Mouse (Mus musculus): ENCODE measurements at regions not wholly inside any gene's neighbourhood (a gene's known extent, or its start where the extent isn't known, plus 50 kb on each side); places are given as distances from the start of the nearest gene placed in this dataset.

- no peak for DNase-seq (ENCODE audit: low spot score)
Measured at GRCm38 (mm10) chr11:24688160-24688782, 610.4 kb downstream of the Bcl11a start.

- DNase-seq (ENCODE audit: low spot score) = peak; percentile 38
Measured at GRCm38 (mm10) chr11:24689807-24690333, 612.0 kb downstream of the Bcl11a start.

- no peak for DNase-seq (ENCODE audit: low spot score)
Measured at GRCm38 (mm10) chr11:24693926-24694325, 616.1 kb downstream of the Bcl11a start.

GRCm38 (mm10) chr11:24695010-24695720 lies 617.3 kb downstream of the Bcl11a start:
- no peak for DNase-seq (ENCODE audit: low spot score)

- DNase-seq (ENCODE audit: low spot score) = no peak
Measured at GRCm38 (mm10) chr11:24696561-24696960, 618.7 kb downstream of the Bcl11a start.

GRCm38 (mm10) chr11:24708790-24709189 lies 630.9 kb downstream of the Bcl11a start:
- DNase-seq (ENCODE audit: low spot score) = no peak

- no peak for DNase-seq (ENCODE audit: low spot score)
Measured at GRCm38 (mm10) chr11:24716539-24717287, 638.9 kb downstream of the Bcl11a start.

- DNase-seq (ENCODE audit: low spot score) = no peak
Measured at GRCm38 (mm10) chr11:24724259-24724937, 646.5 kb downstream of the Bcl11a start.

- DNase-seq (ENCODE audit: low spot score) = no peak
Measured at GRCm38 (mm10) chr11:24726331-24726730, 648.5 kb downstream of the Bcl11a start.

GRCm38 (mm10) chr11:24727404-24727803 lies 649.5 kb downstream of the Bcl11a start:
- DNase-seq (ENCODE audit: low spot score) = no peak

- no peak for DNase-seq (ENCODE audit: low spot score)
Measured at GRCm38 (mm10) chr11:24731431-24731830, 653.6 kb downstream of the Bcl11a start.

- DNase-seq (ENCODE audit: low spot score) = no peak
Measured at GRCm38 (mm10) chr11:24739710-24740255, 661.9 kb downstream of the Bcl11a start.

- DNase-seq (ENCODE audit: low spot score) = no peak
Measured at GRCm38 (mm10) chr11:24740466-24740865, 662.6 kb downstream of the Bcl11a start.

- no peak for DNase-seq (ENCODE audit: low spot score)
Measured at GRCm38 (mm10) chr11:24742561-24742960, 664.7 kb downstream of the Bcl11a start.

GRCm38 (mm10) chr11:24743439-24743838 lies 665.6 kb downstream of the Bcl11a start:
- no peak for DNase-seq (ENCODE audit: low spot score)

- DNase-seq (ENCODE audit: low spot score) = no peak
Measured at GRCm38 (mm10) chr11:24745841-24746240, 668.0 kb downstream of the Bcl11a start.

- no peak for DNase-seq (ENCODE audit: low spot score)
Measured at GRCm38 (mm10) chr11:24750144-24750779, 672.4 kb downstream of the Bcl11a start.

GRCm38 (mm10) chr11:24758130-24758529 lies 680.3 kb downstream of the Bcl11a start:
- DNase-seq (ENCODE audit: low spot score) = no peak

GRCm38 (mm10) chr11:24783470-24783869 lies 705.6 kb downstream of the Bcl11a start:
- DNase-seq (ENCODE audit: low spot score) = no peak

GRCm38 (mm10) chr11:24789120-24789519 lies 711.3 kb downstream of the Bcl11a start:
- DNase-seq (ENCODE audit: low spot score) = no peak

- DNase-seq (ENCODE audit: low spot score) = no peak
Measured at GRCm38 (mm10) chr11:24795510-24796211, 717.8 kb downstream of the Bcl11a start.
